Mouse (Mus musculus): ENCODE data around the gene Klhl25. TPM values are rescaled to one million over a fixed set of nuclear protein-coding genes. Genes with fewer than 3 reads are reported as not detected.
"Not testable (repeated sequence)": the region's sequence is repeated elsewhere in the genome, so short reads cannot be mapped to it uniquely, and the experiment has no call there.

The Klhl25 gene
- polyA plus RNA-seq, 1 experiment from 2014 or later, result 40.1 TPM

GRCm38 (mm10) chr7:75826360-75827103 is 21.6 kb upstream of the Klhl25 start:
- Histone ChIP-seq H3K4me1 (no peaks in the 10 kb centered on the region), H3K9me3 (no peaks in the 10 kb centered on the region), H3K27ac (replicated peaks) (no peak overlapping the region), H3K27me3 (no peaks in the 10 kb centered on the region), H3K4me2 (replicated peaks) (no peak overlapping the region), H3K9ac (replicated peaks) (no peak overlapping the region), H3K36me3 (no peaks in the 10 kb centered on the region), H3K4me3 (no peak overlapping the region)
- 67% methylated on average over 3 of the region's 4 CpGs for WGBS
- no peak for ATAC-seq (replicated peaks)

DNA sequence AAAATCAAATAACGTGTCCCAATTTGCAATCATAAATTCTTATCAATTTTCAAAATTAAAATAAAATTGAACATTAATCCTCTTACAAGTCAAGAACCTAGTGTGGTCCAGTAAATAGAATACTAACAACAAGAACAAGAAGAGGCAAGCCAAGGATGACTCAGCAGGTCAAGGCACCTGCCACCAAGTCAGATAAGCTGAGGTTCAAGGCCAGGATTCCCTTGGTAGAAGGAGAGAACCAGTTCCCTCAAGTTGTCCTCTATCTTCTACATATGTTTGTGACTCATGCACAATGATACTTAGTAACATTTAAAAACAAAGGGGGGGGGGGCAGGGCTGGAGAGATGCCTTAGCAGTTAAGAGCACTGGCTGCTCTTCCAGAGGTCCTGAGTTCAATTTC is 20.8 kb upstream of the Klhl25 start:
- Histone ChIP-seq H3K4me2 (replicated peaks) (no peak overlapping the region), H3K27ac (replicated peaks) (no peak overlapping the region), H3K4me1 (no peaks in the 10 kb centered on the region), H3K9me3 (no peaks in the 10 kb centered on the region), H3K27me3 (no peaks in the 10 kb centered on the region), H3K4me3 (no peak overlapping the region), H3K9ac (replicated peaks) (no peak overlapping the region), H3K36me3 (no peaks in the 10 kb centered on the region)
- no peak for ATAC-seq (replicated peaks)
- WGBS, result 95% methylated on average over 1 of the region's 1 CpGs

DNA sequence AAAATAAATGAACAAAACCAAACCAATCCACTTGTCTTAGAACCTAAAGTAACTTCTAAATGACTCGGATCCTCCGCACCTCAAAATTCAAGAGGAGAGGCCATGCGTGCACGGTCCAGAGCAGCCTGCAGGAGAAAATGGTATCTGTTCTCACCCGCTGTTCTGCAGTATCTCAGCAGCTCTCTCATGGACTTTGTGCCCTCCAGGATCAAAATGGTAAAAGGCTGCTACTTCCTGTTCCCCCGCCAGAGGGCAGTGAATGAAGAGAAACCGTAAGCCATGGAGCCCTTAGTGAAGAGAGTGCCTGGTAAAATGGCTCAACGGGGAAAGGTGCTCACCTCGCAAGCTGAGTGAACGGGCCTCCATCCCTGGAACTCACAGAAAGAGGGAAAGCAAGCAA is 20.3 kb upstream of the Klhl25 start:
- H3K9me3 ChIP-seq, result no peaks in the 10 kb centered on the region
- no peak overlapping the region for H3K9ac ChIP-seq (replicated peaks)
- ATAC-seq (replicated peaks), result peak; percentile 64; the same call in 1 of the 2 replicates
- no peaks in the 10 kb centered on the region for H3K4me1 ChIP-seq
- H3K27ac ChIP-seq (replicated peaks), result no peak overlapping the region
- no peaks in the 10 kb centered on the region for H3K27me3 ChIP-seq
- H3K4me3 ChIP-seq, result no peak overlapping the region
- H3K4me2 ChIP-seq (replicated peaks), result no peak overlapping the region
- 27% methylated on average over 10 of the region's 10 CpGs for WGBS
- no peaks in the 10 kb centered on the region for H3K36me3 ChIP-seq

- no peak overlapping the region for H3K4me2 ChIP-seq (replicated peaks)
- H3K36me3 ChIP-seq, result no peaks in the 10 kb centered on the region
- no peak overlapping the region for H3K4me3 ChIP-seq
- no peak overlapping the region for H3K27ac ChIP-seq (replicated peaks)
- no peak overlapping the region for H3K9ac ChIP-seq (replicated peaks)
- H3K4me1 ChIP-seq, result no peaks in the 10 kb centered on the region
- ATAC-seq (replicated peaks), result no peak
- WGBS, result 82% methylated on average over 5 of the region's 5 CpGs
- no peaks in the 10 kb centered on the region for H3K27me3 ChIP-seq
- no peaks in the 10 kb centered on the region for H3K9me3 ChIP-seq
Observed at GRCm38 (mm10) chr7:75828536-75828935, 19.6 kb upstream of the Klhl25 start.

- Histone ChIP-seq H3K27ac (replicated peaks) (no peak overlapping the region), H3K9ac (replicated peaks) (no peak overlapping the region), H3K9me3 (no peaks in the 10 kb centered on the region), H3K36me3 (no peaks in the 10 kb centered on the region), H3K4me2 (replicated peaks) (no peak overlapping the region), H3K4me1 (no peaks in the 10 kb centered on the region), H3K4me3 (no peak overlapping the region), H3K27me3 (no peaks in the 10 kb centered on the region)
- WGBS, result 68% methylated on average over 6 of the region's 6 CpGs
- no peak for ATAC-seq (replicated peaks)
Observed at GRCm38 (mm10) chr7:75830251-75831060, 17.7 kb upstream of the Klhl25 start.

DNA sequence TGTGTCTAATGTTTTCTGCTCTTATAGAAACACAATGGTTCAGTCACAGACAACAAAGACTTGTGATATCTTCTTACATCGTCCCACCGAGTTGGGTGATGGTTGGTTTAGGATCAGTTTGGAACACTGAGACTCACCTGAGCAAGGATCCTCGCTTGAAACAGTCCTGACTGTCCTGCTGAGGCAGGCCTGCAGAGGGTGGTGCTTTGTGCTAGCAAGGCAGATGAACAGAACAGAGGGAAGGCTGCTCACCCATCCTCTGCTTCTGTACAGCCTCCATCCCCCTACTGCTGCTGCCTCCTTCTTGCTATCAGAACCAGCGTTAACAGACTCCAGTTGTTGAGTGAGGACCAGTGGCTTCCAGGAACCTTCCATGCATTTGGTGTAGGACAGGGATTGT is 14.2 kb upstream of the Klhl25 start:
- H3K4me2 ChIP-seq (replicated peaks); H3K4me1 ChIP-seq; ATAC-seq (replicated peaks); H3K27ac ChIP-seq (replicated peaks); H3K4me3 ChIP-seq; H3K27me3 ChIP-seq; H3K9ac ChIP-seq (replicated peaks); H3K9me3 ChIP-seq; H3K36me3 ChIP-seq: not testable (repeated sequence)
- WGBS, result 66% methylated on average over 3 of the region's 4 CpGs

- H3K9ac ChIP-seq (replicated peaks); ATAC-seq (replicated peaks); H3K27ac ChIP-seq (replicated peaks); H3K36me3 ChIP-seq; H3K4me1 ChIP-seq; H3K4me3 ChIP-seq; H3K4me2 ChIP-seq (replicated peaks); H3K9me3 ChIP-seq; H3K27me3 ChIP-seq: not testable (repeated sequence)
- WGBS, result 90% methylated on average over 3 of the region's 6 CpGs
Observed at GRCm38 (mm10) chr7:75834932-75835631, 13.0 kb upstream of the Klhl25 start.

- H3K4me2 ChIP-seq (replicated peaks), result no peak overlapping the region
- no peaks in the 10 kb centered on the region for H3K27me3 ChIP-seq
- H3K4me1 ChIP-seq, result no peaks in the 10 kb centered on the region
- H3K27ac ChIP-seq (replicated peaks), result no peak overlapping the region
- no peaks in the 10 kb centered on the region for H3K9me3 ChIP-seq
- H3K4me3 ChIP-seq, result no peak overlapping the region
- H3K36me3 ChIP-seq, result no peaks in the 10 kb centered on the region
- no peak overlapping the region for H3K9ac ChIP-seq (replicated peaks)
- WGBS, result 79% methylated on average over 4 of the region's 4 CpGs
- ATAC-seq (replicated peaks), result no peak
Observed at GRCm38 (mm10) chr7:75840071-75840470, 8.0 kb upstream of the Klhl25 start.

DNA sequence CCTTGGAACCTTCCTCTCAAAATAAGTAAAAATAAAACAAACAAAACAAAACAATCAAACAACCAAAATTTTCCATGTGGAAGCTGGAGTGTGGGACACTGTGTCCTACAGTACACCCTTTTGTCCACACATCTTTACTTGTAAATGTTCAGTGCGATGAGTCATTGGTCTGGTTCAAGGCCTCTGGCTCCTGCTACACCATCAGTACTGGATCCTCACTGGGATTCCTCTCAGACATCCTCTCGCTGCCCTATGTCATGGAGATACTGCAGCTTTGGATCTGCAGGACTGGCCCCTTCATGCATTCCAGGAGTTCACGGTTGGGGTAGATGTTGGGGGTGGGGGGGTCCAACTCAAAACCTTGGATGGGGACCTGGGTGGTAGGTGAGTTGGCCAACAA is 5.8 kb upstream of the Klhl25 start:
- H3K4me1 ChIP-seq, result peaks cover under 1% of the 10 kb centered on the region
- WGBS, result 93% methylated on average over 3 of the region's 3 CpGs
- H3K9ac ChIP-seq (replicated peaks), result no peak overlapping the region
- no peaks in the 10 kb centered on the region for H3K9me3 ChIP-seq
- no peak overlapping the region for H3K4me3 ChIP-seq
- H3K27me3 ChIP-seq, result no peaks in the 10 kb centered on the region
- H3K36me3 ChIP-seq, result no peaks in the 10 kb centered on the region
- H3K27ac ChIP-seq (replicated peaks), result no peak overlapping the region
- no peak for ATAC-seq (replicated peaks)
- H3K4me2 ChIP-seq (replicated peaks), result no peak overlapping the region

GRCm38 (mm10) chr7:75845936-75846335 is 2.2 kb upstream of the Klhl25 start:
- no peak overlapping the region for H3K9ac ChIP-seq (replicated peaks)
- H3K4me2 ChIP-seq (replicated peaks), result no peak overlapping the region
- H3K4me1 ChIP-seq, result peaks cover 22% of the 10 kb centered on the region
- H3K27ac ChIP-seq (replicated peaks), result peak overlapping the region; percentile 82
- H3K4me3 ChIP-seq, result no peak overlapping the region
- no peak for ATAC-seq (replicated peaks)
- H3K9me3 ChIP-seq, result no peaks in the 10 kb centered on the region
- no peaks in the 10 kb centered on the region for H3K27me3 ChIP-seq
- no peaks in the 10 kb centered on the region for H3K36me3 ChIP-seq
- WGBS, result 85% methylated on average over 1 of the region's 1 CpGs

- no peak overlapping the region for H3K4me2 ChIP-seq (replicated peaks)
- H3K36me3 ChIP-seq, result no peaks in the 10 kb centered on the region
- H3K27me3 ChIP-seq, result no peaks in the 10 kb centered on the region
- no peak overlapping the region for H3K9ac ChIP-seq (replicated peaks)
- peaks cover 32% of the 10 kb centered on the region for H3K4me1 ChIP-seq
- no peaks in the 10 kb centered on the region for H3K9me3 ChIP-seq
- ATAC-seq (replicated peaks), result no peak
- no peak overlapping the region for H3K4me3 ChIP-seq
- 47% methylated on average over 7 of the region's 7 CpGs for WGBS
- peak overlapping the region; percentile 82; the same call in 1 of the 2 replicates for H3K27ac ChIP-seq (replicated peaks)
Observed at GRCm38 (mm10) chr7:75846942-75847341, 1.2 kb upstream of the Klhl25 start.

GRCm38 (mm10) chr7:75847489-75847888 is 621 bp upstream of the Klhl25 start:
- Histone ChIP-seq H3K9me3 (no peaks in the 10 kb centered on the region), H3K9ac (replicated peaks) (peak overlapping the region; percentile 49), H3K27me3 (no peaks in the 10 kb centered on the region), H3K4me2 (replicated peaks) (peak overlapping the region; percentile 61), H3K4me1 (peaks cover 37% of the 10 kb centered on the region), H3K4me3 (peak overlapping the region; percentile 73), H3K27ac (replicated peaks) (peak overlapping the region; percentile 57; the same call in 1 of the 2 replicates), H3K36me3 (no peaks in the 10 kb centered on the region)
- WGBS, result 17% methylated on average over 6 of the region's 6 CpGs
- ATAC-seq (replicated peaks), result no peak

Measured in forebrain, embryonic 15.5 days (tissue).